Mouse (Mus musculus) cortical plate, adult 2 months (tissue): ENCODE data around the gene Ppp6r2.

Experiments
- CTCF ChIP-seq: fragments of 200-500 bp; IDR thresholded peaks from 2 replicates; pipeline ENCODE4 v1.5.1; 2011; ENCODE audit warnings: mild to moderate bottlenecking, control low read depth, low read length; ENCODE audit not compliant: insufficient read depth; ENCODE audit errors: extremely low read depth
- POLR2A ChIP-seq: fragments of 200-500 bp; IDR thresholded peaks from 2 replicates; pipeline ENCODE4 v1.6.1; 2011; ENCODE audit warnings: mild to moderate bottlenecking, low read length, control low read depth; ENCODE audit not compliant: insufficient read depth; ENCODE audit errors: extremely low read depth

DNA sequence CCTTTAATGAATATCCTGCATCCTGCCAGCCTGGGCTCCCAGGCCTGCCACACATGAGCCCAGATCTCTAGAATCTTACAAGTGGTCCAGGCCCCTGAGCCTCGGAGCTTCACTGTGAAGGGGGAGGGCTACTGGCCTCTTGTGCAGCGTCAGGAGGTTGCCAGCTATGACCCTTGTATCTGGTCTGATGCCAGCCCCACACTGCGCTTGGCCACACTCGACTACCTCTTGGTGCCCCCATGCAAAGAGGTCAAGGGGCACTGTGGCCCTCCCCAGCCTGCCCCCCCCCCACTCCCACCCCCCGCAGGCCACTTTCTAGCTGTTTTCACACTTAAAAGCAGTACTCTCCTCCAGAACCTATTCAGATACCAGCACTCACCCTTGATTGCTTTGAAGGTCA is 115.1 kb downstream of the Ppp6r2 start:
- TF ChIP-seq CTCF (no peak), POLR2A (no peak)
